Mouse (Mus musculus): ENCODE data around the gene Chrdl2. TPM values are rescaled to one million over a fixed set of nuclear protein-coding genes. Genes with fewer than 3 reads are reported as not detected.
"Not testable (repeated sequence)": the region's sequence is repeated elsewhere in the genome, so short reads cannot be mapped to it uniquely, and the experiment has no call there.

Chrdl2 gene
- total RNA-seq, 2 experiments from 2014 or later, result not detected

DNA sequence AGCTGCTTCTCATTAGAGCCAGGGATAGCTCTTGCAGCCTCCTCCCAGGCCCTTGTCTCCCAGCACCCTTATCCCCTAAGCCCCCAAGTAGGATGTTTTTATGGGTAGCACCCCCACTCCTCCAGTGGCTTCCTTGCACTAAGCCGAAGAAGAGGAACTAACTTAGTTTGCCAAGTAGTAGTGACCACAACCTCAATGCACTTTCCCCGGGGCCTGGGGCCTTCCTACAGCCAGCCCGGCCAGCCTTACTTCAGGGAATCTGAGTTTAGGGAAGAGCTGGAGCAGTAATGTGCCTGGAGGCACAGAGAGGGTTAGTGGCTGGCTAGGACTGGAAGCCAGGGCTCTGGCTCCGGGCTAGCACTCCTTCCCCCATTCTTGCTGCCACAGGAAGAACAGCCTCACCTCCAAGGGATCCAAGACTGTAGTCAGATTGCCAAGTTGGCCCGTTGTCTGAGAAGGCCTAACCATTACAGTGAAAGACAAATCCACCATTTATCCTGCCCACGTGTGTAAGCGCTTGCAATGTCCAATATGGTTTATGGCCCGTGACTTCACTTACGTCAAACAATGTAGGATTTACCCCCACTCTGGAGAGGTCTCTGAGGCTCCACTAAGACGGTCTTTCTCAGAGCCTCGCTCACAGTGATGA is 29.0 kb downstream of the Chrdl2 start:
- DNase-seq (ENCODE audit: low spot score in 2 of 2), result no peak

GRCm38 (mm10) chr7:100036050-100036449 is 30.1 kb downstream of the Chrdl2 start:
- no peak for DNase-seq (ENCODE audit: low spot score in 2 of 2)

- DNase-seq (ENCODE audit: low spot score in 2 of 2), result no peak
These were observed 30.5 kb downstream of the Chrdl2 start for GRCm38 (mm10) chr7:100036495-100036894.

GRCm38 (mm10) chr7:100042120-100042519 is 36.1 kb downstream of the Chrdl2 start:
- DNase-seq (ENCODE audit: low spot score in 2 of 2), result no peak

GRCm38 (mm10) chr7:100043096-100043495 is 37.1 kb downstream of the Chrdl2 start:
- DNase-seq (ENCODE audit: low spot score in 2 of 2), result no peak

- no peak for DNase-seq (ENCODE audit: low spot score in 2 of 2)
These were observed 37.6 kb downstream of the Chrdl2 start for GRCm38 (mm10) chr7:100043605-100044031.

GRCm38 (mm10) chr7:100046486-100046885 is 40.5 kb downstream of the Chrdl2 start:
- DNase-seq (ENCODE audit: low spot score in 2 of 2), result peak in 1 of 2 experiments; percentile 12

DNA sequence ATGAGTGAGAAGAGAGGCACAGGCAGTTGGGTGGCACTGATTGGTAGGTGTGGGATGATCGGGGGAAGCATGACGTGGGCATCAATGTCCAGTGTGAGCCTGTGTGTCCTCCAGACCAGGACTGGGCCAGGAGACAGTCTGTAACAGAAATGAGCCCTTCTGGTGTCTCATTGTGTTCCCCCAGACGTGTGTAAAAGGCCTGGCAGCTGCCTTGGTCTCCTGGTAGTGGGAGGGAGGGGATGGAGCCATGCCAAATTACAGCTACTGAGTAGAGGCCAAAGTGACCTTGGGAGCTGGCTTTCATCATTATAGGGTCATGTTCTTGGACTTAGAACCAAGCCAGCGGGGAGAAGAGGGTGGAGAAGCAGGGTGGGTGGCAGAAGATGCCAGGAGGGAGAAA is 45.9 kb downstream of the Chrdl2 start:
- DNase-seq (ENCODE audit: low spot score in 2 of 2), result peak in 1 of 2 experiments; percentile 30

- DNase-seq (ENCODE audit: low spot score in 2 of 2), result not testable (repeated sequence)
These were observed 47.0 kb downstream of the Chrdl2 start for GRCm38 (mm10) chr7:100052991-100053390.

- DNase-seq (ENCODE audit: low spot score in 2 of 2), result no peak
These were observed 68.0 kb downstream of the Chrdl2 start for GRCm38 (mm10) chr7:100073959-100074358.

DNA sequence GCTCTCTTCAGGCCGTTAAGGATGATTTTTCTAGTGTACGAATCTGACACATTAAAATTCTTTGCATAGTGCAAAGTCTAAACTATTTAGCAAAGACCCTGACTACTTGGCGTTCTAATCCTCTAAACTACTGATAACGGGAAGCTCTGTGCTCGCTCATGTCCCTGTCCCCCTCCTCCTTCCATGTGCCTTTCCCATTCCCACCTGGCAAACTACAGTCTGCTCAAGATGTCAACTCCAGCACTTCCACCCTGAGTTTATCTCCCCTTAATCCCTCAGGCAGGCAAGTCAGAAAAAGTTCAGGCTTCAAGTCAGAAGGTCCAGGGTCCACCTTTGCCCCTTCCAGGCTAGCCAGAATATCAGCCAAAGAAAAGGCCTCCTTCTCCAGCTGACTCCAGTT is 70.3 kb downstream of the Chrdl2 start:
- DNase-seq (ENCODE audit: low spot score in 2 of 2), result no peak

- no peak for DNase-seq (ENCODE audit: low spot score in 2 of 2)
These were observed 71.1 kb downstream of the Chrdl2 start for GRCm38 (mm10) chr7:100077071-100077470.

DNA sequence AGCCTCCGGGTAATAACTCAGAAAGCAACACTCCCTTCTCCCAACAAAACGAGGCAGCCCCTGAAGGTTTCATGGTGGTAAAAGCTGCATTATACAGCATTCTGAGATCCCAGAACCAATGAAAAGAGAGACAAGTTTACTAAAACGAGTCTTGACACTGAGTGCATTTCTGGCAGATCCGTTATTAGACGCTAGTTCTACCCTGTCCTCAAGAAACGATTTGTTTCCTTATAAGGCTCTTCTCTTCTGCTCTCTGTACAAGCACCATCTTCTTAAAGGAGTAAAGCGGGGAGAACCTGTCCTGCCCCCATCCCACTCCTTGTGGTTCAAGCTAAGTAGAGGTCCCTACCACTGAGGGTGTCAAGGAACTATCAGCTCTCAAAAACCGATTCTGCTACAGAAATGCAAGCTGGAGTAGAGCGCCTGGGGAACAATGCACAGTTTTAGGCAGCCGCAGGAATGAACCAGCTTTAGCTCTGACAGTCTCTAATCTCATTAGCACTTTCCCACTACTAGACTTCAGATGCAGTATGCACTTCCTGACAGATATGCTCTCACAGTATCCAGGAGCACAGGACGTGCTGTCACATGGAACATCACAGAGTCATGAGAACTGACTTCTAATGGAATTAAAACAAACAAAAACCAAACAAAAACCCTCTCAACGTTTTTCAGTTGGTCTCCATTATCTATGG is 74.3 kb downstream of the Chrdl2 start:
- DNase-seq (ENCODE audit: low spot score in 2 of 2), result no peak

GRCm38 (mm10) chr7:100082836-100083235 is 76.9 kb downstream of the Chrdl2 start:
- no peak for DNase-seq (ENCODE audit: low spot score in 2 of 2)

- no peak for DNase-seq (ENCODE audit: low spot score in 2 of 2)
These were observed 77.8 kb downstream of the Chrdl2 start for GRCm38 (mm10) chr7:100083812-100084211.

Other genes with a start within 250 kb of the Chrdl2 start
- gene Olfr521, start 242.7 kb upstream of the Chrdl2 start, total RNA-seq (2021), result not detected
- 1 to 10 TPM; 1.9 to 2.4 TPM for gene Neu3, start 177.8 kb upstream of the Chrdl2 start, total RNA-seq (2021)
- 1 to 10 TPM in 1 of 2 experiments, not detected in 1; 2.8 TPM for gene Xrra1, start 147.1 kb upstream of the Chrdl2 start, total RNA-seq (2021)
- gene Spcs2, start 142.7 kb upstream of the Chrdl2 start, total RNA-seq (2021), result 100 to 1,000 TPM; 150 to 191 TPM
- gene Rnf169, start 25.7 kb upstream of the Chrdl2 start, total RNA-seq (2021), result 10 to 100 TPM; 14.0 to 17.6 TPM
- gene Pold3, start 115.4 kb downstream of the Chrdl2 start, total RNA-seq (2021), result 10 to 100 TPM; 17.5 to 17.6 TPM
- gene Lipt2, start 153.1 kb downstream of the Chrdl2 start, total RNA-seq (2021), result 1 to 10 TPM; 3.4 to 4.1 TPM
- 1 to 10 TPM in 1 of 2 experiments, under 1 TPM in 1; 0.56 to 1.1 TPM for gene Kcne3, start 170.3 kb downstream of the Chrdl2 start, total RNA-seq (2021)
- gene Pgm2l1, start 221.2 kb downstream of the Chrdl2 start, total RNA-seq (2021), result 1 to 10 TPM; 3.5 to 4.5 TPM